Mouse (Mus musculus) midbrain, embryonic 15.5 days (tissue): Measurements from ENCODE around the gene Adam26b. TPM values are rescaled to one million over a fixed set of nuclear protein-coding genes. Genes with fewer than 3 reads are reported as not detected.
"Not testable (repeated sequence)": the region's sequence is repeated elsewhere in the genome, so short reads cannot be mapped to it uniquely, and the experiment has no call there.

Experiments
- ATAC-seq: fragments of 200-750 bp; cut with Nextera tagmentation; replicated peaks from 2 replicates; pipeline ENCODE4 v1.8.0; 2017; ENCODE audit warnings: moderate TSS enrichment
- H3K27ac ChIP-seq: fragments of 300-500 bp; sonication (generic); 2 replicates; pipeline ENCODE4 v1.5.1; 2015; ENCODE audit warnings: mild to moderate bottlenecking, inconsistent platforms
- H3K27me3 ChIP-seq: fragments of 300-500 bp; sonication (generic); replicated peaks from 2 replicates; pipeline ENCODE4 v1.6.1; 2015; ENCODE audit warnings: inconsistent platforms
- H3K36me3 ChIP-seq: fragments of 300-500 bp; sonication (generic); replicated peaks from 2 replicates; pipeline ENCODE4 v1.6.1; 2015; ENCODE audit warnings: inconsistent platforms
- H3K4me1 ChIP-seq: fragments of 300-500 bp; sonication (generic); 2 replicates; pipeline ENCODE4 v1.6.1; 2015; ENCODE audit warnings: inconsistent platforms
- H3K4me2 ChIP-seq: fragments of 300-500 bp; sonication (generic); 2 replicates; pipeline ENCODE4 v1.6.1; 2015; ENCODE audit warnings: inconsistent platforms, mild to moderate bottlenecking, moderate library complexity
- H3K4me3 ChIP-seq: fragments of 300-500 bp; sonication (generic); 2 replicates; pipeline ENCODE4 v1.5.1; 2015; ENCODE audit warnings: mild to moderate bottlenecking, inconsistent platforms
- H3K9ac ChIP-seq: fragments of 300-500 bp; sonication (generic); 2 replicates; pipeline ENCODE4 v1.6.1; 2015; ENCODE audit warnings: mild to moderate bottlenecking, inconsistent platforms
- H3K9me3 ChIP-seq: fragments of 300-500 bp; sonication (generic); 2 replicates; pipeline ENCODE4 v1.6.1; 2016; ENCODE audit warnings: inconsistent platforms
- WGBS: fragments of 180-500 bp; shearing (Covaris S2); methylation state at CpG from one replicate; pipeline ENCODE4 v1.1.7; 2015; ENCODE audit warnings: mixed read lengths; 5-methylcytosine and 5-hydroxymethylcytosine counted together
- polyA plus RNA-seq: library from polyadenylated mRNA; unstranded; fragments of >200 nt; fragmentation: Nextera tagmentation; extraction: Ambion mirVana; gene quantifications from 2 replicates; pipeline ENCODE4 v1.2.1, GENCODE M21; 2015

Gene Adam26b
- not detected in 2 replicates for polyA plus RNA-seq

DNA sequence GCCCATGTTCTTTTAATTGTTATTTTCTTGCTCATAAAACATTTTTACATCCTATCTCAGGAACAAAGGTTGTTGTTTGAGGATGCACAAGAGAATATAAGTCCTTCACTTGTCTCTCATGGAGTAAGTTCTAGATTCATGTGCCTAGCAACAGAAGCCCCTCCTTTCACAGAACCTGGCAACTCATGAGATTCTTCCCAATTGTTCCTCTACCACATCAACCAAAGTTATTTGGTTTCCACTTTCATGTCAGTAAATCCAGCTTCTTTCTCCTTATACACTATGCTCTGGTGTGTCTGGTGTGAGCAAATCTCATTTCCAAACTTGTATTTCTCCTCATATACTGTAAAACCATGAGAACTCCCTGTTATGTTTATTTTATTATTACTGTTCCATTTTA, at the start of gene Adam26b:
Adam26b (minus strand) TSS at position 101 of the 400 bp plus-strand sequence.
- not testable (repeated sequence) for H3K4me1 ChIP-seq, H3K4me2 ChIP-seq, H3K27ac ChIP-seq, ATAC-seq, H3K9ac ChIP-seq, H3K4me3 ChIP-seq, H3K27me3 ChIP-seq, H3K36me3 ChIP-seq, H3K9me3 ChIP-seq

DNA sequence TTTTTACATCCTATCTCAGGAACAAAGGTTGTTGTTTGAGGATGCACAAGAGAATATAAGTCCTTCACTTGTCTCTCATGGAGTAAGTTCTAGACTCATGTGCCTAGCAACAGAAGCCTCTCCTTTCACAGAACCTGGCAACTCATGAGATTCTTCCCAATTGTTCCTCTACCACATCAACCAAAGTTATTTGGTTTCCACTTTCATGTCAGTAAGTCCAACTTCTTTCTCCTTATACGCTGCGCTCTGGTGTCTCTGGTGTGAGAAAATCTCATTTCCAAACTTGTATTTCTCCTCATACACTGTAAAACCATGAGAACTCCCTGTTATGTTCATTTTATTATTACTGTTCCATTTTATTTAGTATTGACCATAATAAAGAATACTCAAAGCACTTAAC, 48.7 kb upstream of the Adam26b start, which contains the start of gene Adam26a:
Adam26a (minus strand) TSS at position 101 of the 400 bp plus-strand sequence.
- not testable (repeated sequence) for H3K9ac ChIP-seq, H3K27ac ChIP-seq, H3K9me3 ChIP-seq, H3K4me2 ChIP-seq, ATAC-seq, H3K27me3 ChIP-seq, H3K4me1 ChIP-seq, H3K4me3 ChIP-seq, H3K36me3 ChIP-seq
- 94% methylated on average over 2 of the region's 2 CpGs for WGBS

Other genes starting within 250 kb of the Adam26b start
- not detected in 2 replicates for gene Zfp42, start 221.1 kb downstream of the Adam26b start, polyA plus RNA-seq
- gene Adam26a, start 48.6 kb upstream of the Adam26b start, polyA plus RNA-seq = not detected in 2 replicates
- not detected in 2 replicates for gene Gm5346, start 99.2 kb upstream of the Adam26b start, polyA plus RNA-seq
- not detected in 2 replicates for gene Adam34, start 181.9 kb upstream of the Adam26b start, polyA plus RNA-seq